Mouse (Mus musculus): Measurements from ENCODE around the gene Fbxw7. TPM values are rescaled to one million over a fixed set of nuclear protein-coding genes. Genes with fewer than 3 reads are reported as not detected.

Gene Fbxw7
- polyA plus RNA-seq, 1 experiment, result 10.6 TPM

- no peak overlapping the region for H3K4me3 ChIP-seq (ENCODE audit: insufficient read depth, low read length)
- H3K27ac ChIP-seq (ENCODE audit: insufficient read depth, low read depth, low read length), result peak overlapping the region; percentile 43
- TF ChIP-seq POLR2A (IDR thresholded peaks at IDR 0.05; ENCODE audit: borderline replicate concordance, low read depth, low read length), result no peak
- no peak for TF ChIP-seq CTCF (IDR thresholded peaks at IDR 0.05; ENCODE audit: low read depth, low read length)
- peaks cover 20% of the 10 kb centered on the region for H3K4me1 ChIP-seq (ENCODE audit: control insufficient read depth, insufficient read depth, low read length)
Observed at GRCm38 (mm10) chr3:84921704-84922420, 106.8 kb downstream of the Fbxw7 start.

- TF ChIP-seq POLR2A (IDR thresholded peaks at IDR 0.05; ENCODE audit: borderline replicate concordance, low read depth, low read length) (no peak), CTCF (IDR thresholded peaks at IDR 0.05; ENCODE audit: low read depth, low read length) (no peak)
- H3K4me1 ChIP-seq (ENCODE audit: control insufficient read depth, insufficient read depth, low read length), result peaks cover 13% of the 10 kb centered on the region
- no peak overlapping the region for H3K4me3 ChIP-seq (ENCODE audit: insufficient read depth, low read length)
- no peak overlapping the region for H3K27ac ChIP-seq (ENCODE audit: insufficient read depth, low read depth, low read length)
Observed at GRCm38 (mm10) chr3:84923256-84923655, 108.2 kb downstream of the Fbxw7 start.

DNA sequence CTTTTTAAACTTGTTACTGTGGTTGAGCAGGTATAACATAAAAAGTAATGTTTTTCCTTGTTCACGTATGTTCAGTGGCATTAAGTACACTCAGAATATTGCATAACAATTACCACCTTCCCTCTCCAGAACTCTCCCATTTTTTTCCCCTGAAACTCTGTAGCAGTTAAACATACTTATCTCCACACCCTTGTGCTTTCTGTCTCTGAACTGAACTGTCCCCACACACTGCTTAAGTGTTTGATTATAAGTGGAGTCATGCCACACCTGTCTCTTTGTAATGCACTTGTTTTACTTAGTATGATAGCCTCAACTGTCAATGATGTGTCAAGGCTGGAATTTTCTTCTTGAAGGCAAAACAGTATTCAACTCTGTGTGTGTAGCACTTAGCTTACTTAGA lies 108.6 kb downstream of the Fbxw7 start:
- no peak overlapping the region for H3K4me3 ChIP-seq (ENCODE audit: insufficient read depth, low read length)
- no peak overlapping the region for H3K27ac ChIP-seq (ENCODE audit: insufficient read depth, low read depth, low read length)
- peaks cover 12% of the 10 kb centered on the region for H3K4me1 ChIP-seq (ENCODE audit: control insufficient read depth, insufficient read depth, low read length)
- TF ChIP-seq POLR2A (IDR thresholded peaks at IDR 0.05; ENCODE audit: borderline replicate concordance, low read depth, low read length) (no peak), CTCF (IDR thresholded peaks at IDR 0.05; ENCODE audit: low read depth, low read length) (no peak)

DNA sequence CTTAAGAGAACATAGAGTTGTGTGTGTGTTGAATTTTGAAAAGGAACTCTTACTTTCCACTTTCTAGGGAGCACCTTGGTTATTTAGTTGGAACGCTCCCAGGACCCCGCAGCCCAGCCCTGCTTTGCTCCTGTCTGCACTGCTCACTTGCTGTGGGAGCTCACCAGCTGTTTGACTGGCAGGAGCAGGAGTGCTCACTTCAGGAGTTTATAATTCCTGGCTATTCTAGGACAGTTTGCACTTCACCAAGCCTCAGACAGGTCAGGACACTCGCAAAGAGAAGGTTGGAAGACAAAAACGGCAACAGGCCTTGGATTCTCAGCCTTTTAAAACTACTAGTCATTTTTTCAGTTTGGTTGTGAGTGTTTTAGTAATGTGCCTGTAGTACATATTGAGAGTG lies 110.2 kb downstream of the Fbxw7 start:
- TF ChIP-seq CTCF (IDR thresholded peaks at IDR 0.05; ENCODE audit: low read depth, low read length) (no peak), POLR2A (IDR thresholded peaks at IDR 0.05; ENCODE audit: borderline replicate concordance, low read depth, low read length) (no peak)
- Histone ChIP-seq H3K27ac (ENCODE audit: insufficient read depth, low read depth, low read length) (no peak overlapping the region), H3K4me1 (ENCODE audit: control insufficient read depth, insufficient read depth, low read length) (peaks cover 9% of the 10 kb centered on the region), H3K4me3 (ENCODE audit: insufficient read depth, low read length) (no peak overlapping the region)

DNA sequence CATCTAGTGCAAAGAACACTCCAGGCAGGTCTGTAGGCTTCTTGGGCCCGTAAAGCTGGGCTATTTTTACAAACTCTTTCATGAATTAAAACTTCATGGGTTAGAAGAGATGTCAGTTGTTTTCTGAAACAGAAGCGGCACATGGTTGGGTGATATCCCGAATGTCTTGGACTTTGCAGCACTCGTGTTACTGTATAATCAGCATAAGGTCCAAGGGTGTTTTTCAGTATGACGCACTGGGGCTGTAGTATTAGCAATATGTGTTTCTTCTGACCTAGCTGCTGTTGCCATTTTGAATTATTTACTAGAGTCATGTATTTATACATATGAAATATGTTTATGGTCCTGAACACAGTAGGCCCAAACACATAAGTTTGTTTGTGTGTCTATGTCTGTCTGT lies 111.1 kb downstream of the Fbxw7 start:
- Histone ChIP-seq H3K4me3 (ENCODE audit: insufficient read depth, low read length) (no peak overlapping the region), H3K27ac (ENCODE audit: insufficient read depth, low read depth, low read length) (no peak overlapping the region), H3K4me1 (ENCODE audit: control insufficient read depth, insufficient read depth, low read length) (peaks cover 8% of the 10 kb centered on the region)
- TF ChIP-seq CTCF (IDR thresholded peaks at IDR 0.05; ENCODE audit: low read depth, low read length), result no peak
- no peak for TF ChIP-seq POLR2A (IDR thresholded peaks at IDR 0.05; ENCODE audit: borderline replicate concordance, low read depth, low read length)

GRCm38 (mm10) chr3:84927168-84927794 lies 112.2 kb downstream of the Fbxw7 start:
- TF ChIP-seq CTCF (IDR thresholded peaks at IDR 0.05; ENCODE audit: low read depth, low read length), result no peak
- no peak for TF ChIP-seq POLR2A (IDR thresholded peaks at IDR 0.05; ENCODE audit: borderline replicate concordance, low read depth, low read length)
- no peak overlapping the region for H3K27ac ChIP-seq (ENCODE audit: insufficient read depth, low read depth, low read length)

DNA sequence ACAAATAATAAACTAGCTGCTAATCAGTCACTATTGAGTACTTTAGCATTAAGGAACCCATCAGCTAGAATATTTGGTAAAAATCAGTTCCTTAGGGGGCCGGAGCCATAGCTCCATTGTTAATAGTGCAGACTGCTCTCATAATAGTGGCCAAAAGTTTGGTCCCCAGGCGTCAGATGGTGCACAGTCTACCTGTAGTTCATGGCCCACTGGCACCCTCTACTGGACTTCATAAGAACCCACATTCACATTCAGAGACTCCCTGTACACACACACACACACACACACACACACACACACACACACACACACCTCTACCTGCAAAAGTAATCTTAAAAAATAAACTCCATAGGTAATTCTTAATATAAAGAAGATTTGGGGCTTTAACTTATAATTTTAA lies 112.8 kb downstream of the Fbxw7 start:
- Histone ChIP-seq H3K4me1 (ENCODE audit: control insufficient read depth, insufficient read depth, low read length) (peaks cover 10% of the 10 kb centered on the region), H3K27ac (ENCODE audit: insufficient read depth, low read depth, low read length) (no peak overlapping the region)
- TF ChIP-seq POLR2A (IDR thresholded peaks at IDR 0.05; ENCODE audit: borderline replicate concordance, low read depth, low read length), result no peak
- no peak for TF ChIP-seq CTCF (IDR thresholded peaks at IDR 0.05; ENCODE audit: low read depth, low read length)

More at GRCm38 (mm10) chr3:84927168-84927794, 112.2 kb downstream of the Fbxw7 start:
- Histone ChIP-seq H3K4me1 (ENCODE audit: control insufficient read depth, insufficient read depth, low read length) (peaks cover 10% of the 10 kb centered on the region), H3K4me3 (ENCODE audit: insufficient read depth, low read length) (no peak overlapping the region)

DNA sequence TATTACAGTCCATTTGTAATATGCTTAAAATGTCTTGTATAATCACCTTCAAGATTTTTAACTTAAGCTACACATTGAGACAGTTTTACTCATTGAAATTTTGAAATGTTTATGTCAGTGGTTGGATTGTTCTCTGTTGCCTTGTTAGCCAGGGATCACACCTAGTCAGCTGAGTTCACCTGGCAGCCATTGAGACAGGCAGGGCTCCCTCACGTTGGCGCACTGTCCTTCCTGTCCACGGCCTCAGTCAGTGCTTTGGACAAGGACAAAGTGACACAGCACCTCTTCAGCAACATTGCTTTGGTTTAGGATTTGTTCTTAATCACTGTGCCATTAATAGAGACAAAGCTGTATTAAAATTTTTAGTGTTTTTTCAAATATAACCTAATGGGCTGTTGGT lies 114.1 kb downstream of the Fbxw7 start:
- Histone ChIP-seq H3K4me3 (ENCODE audit: insufficient read depth, low read length) (no peak overlapping the region), H3K4me1 (ENCODE audit: control insufficient read depth, insufficient read depth, low read length) (peaks cover 5% of the 10 kb centered on the region; the same call in 1 of the 2 replicates), H3K27ac (ENCODE audit: insufficient read depth, low read depth, low read length) (no peak overlapping the region)
- TF ChIP-seq CTCF (IDR thresholded peaks at IDR 0.05; ENCODE audit: low read depth, low read length) (no peak), POLR2A (IDR thresholded peaks at IDR 0.05; ENCODE audit: borderline replicate concordance, low read depth, low read length) (no peak)

More for the DNA sequence above, 112.8 kb downstream of the Fbxw7 start:
- no peak overlapping the region for H3K4me3 ChIP-seq (ENCODE audit: insufficient read depth, low read length)

DNA sequence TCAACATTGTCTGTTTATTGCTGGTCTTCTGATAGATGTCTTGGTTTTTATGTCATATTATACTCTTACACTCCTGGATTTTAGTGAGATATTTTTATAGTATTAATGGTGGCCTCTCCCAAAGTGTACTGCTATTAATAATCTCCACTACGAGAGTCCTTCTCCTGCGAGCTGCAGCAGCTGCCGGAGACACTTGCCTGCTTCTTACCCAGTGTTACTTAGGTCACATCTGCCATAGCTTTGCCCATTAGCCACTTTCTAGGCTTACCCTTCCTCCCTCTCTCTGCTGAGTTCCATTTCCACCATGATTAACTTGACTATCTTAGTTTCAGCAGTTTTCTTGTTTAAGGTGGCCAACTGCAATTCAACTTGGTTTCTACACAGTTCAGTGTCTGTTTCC lies 115.6 kb downstream of the Fbxw7 start:
- TF ChIP-seq POLR2A (IDR thresholded peaks at IDR 0.05; ENCODE audit: borderline replicate concordance, low read depth, low read length), result no peak
- peaks cover 7% of the 10 kb centered on the region for H3K4me1 ChIP-seq (ENCODE audit: control insufficient read depth, insufficient read depth, low read length)
- H3K27ac ChIP-seq (ENCODE audit: insufficient read depth, low read depth, low read length), result no peak overlapping the region
- H3K4me3 ChIP-seq (ENCODE audit: insufficient read depth, low read length), result no peak overlapping the region

GRCm38 (mm10) chr3:84935729-84936128 lies 120.7 kb downstream of the Fbxw7 start:
- peaks cover 12% of the 10 kb centered on the region for H3K4me1 ChIP-seq (ENCODE audit: control insufficient read depth, insufficient read depth, low read length)
- no peak for TF ChIP-seq POLR2A (IDR thresholded peaks at IDR 0.05; ENCODE audit: borderline replicate concordance, low read depth, low read length)
- no peak for TF ChIP-seq CTCF (IDR thresholded peaks at IDR 0.05; ENCODE audit: low read depth, low read length)
- no peak overlapping the region for H3K4me3 ChIP-seq (ENCODE audit: insufficient read depth, low read length)
- H3K27ac ChIP-seq (ENCODE audit: insufficient read depth, low read depth, low read length), result no peak overlapping the region
